Mouse (Mus musculus) fat pad, adult 2 months (tissue): ENCODE results near the gene Irf4.

Source experiments
- DNase-seq: peaks from one replicate; pipeline ENCODE4 v3.0.0-alpha.2; 2011; ENCODE audit warnings: low read depth, low spot score; ENCODE audit errors: extremely low read depth

Gene Irf4

GRCm38 (mm10) chr13:30749021-30749556, at the start of gene Irf4:
TSS of gene Irf4 (plus strand) at chr13:30749226.
- DNase-seq: no peak

GRCm38 (mm10) chr13:30702695-30703094, 46.3 kb upstream of the Irf4 start:
- DNase-seq: no peak

DNA sequence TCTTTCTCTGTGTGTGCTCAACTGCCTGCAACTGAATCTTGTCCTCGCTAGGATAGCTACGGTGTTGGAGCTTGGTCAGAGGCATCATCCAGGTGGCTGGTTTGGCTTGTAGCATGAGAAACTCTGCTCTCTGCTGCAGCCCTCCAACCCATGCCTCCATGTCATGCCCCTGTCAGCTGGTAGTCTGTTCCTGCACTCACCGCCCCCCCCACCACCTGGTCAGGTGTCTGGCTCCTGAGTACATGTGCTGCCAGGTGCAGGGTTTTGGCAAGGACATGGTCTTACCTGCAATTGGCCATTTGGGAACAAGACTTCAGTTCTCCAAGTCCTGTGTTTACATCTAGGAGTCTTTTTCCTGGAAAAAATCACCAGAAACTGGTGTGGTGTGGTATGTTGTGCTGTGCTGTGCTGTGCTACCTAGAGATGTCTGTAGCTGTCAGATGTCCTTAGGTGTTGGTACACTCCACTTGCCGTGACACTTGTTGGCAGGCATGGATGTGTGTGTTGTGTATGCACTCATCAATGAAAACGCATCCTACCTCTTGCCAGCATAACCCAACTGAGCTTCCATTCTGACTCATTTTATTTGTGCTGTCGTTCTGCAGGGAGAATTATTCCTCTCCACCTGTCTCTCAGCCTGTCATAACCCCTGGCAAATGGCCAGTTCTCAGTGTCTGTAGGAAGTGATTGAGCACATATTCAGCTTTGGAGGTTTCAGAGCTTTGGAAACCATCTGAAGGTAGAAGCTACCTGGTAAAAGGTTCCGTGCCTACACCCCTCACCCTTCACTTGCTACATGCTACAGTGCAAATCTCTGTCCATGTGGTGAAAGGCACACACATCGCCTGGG, 44.6 kb upstream of the Irf4 start:
- no peak for DNase-seq

DNA sequence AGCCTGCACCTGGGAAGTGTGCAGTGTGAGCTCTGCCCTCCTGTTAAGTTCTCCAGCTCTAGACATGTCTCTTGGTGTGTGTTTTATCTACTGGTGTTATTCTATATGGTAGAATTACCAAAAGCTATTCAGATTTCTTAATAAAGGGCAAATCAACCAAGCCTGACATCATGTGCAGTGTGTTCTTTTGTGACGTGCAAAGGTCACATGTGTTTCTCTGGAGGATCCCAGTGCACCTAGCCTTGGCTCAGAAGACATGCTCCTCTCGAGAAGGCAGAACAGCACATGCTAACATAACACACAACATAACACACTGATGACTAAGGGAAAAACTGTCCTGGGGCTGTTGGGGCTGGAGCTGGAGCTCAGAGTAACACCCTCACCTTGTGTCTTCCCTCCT, 38.0 kb upstream of the Irf4 start:
- DNase-seq: no peak

GRCm38 (mm10) chr13:30711711-30712110, 37.3 kb upstream of the Irf4 start:
- DNase-seq: no peak

DNA sequence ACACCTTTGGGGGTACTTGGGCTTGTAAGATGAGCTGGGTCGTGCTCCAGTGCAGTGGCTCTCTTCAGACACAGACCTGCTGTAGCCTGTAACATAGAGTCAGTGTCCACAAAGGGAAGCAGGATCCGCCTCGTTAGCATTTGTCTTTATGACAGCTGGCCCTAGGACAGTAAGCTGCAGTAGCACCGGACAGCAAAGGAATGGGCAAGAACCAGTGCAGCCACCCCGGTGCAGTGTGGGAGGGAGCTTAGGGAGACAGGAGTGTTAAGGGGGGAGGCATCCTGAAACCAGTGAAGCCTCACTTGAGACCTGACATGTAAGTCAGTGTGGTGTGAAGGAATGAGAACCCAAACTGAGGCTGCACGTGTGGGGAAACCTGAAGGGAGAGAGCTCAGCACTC, 36.7 kb upstream of the Irf4 start:
- no peak for DNase-seq

GRCm38 (mm10) chr13:30713621-30714020, 35.4 kb upstream of the Irf4 start:
- no peak for DNase-seq

DNA sequence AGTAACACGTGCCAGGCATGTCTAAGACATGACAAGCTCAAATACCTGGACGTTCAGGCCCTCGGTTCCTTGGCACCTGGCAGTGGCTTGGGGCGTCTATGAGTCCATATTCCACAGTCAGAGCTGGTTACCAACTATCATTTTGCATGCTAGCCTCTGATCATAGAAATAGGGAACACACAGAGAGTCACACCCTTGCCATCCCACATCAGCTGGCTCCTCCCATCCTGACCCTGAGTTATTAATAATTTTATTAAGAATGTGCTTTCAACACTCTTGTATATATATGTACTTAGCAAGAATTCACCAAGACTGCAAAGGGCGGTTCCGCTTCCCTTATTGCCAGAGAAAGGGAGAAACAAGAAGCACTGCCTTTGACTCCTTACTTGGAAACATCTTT, 34.5 kb upstream of the Irf4 start:
- DNase-seq: no peak

DNA sequence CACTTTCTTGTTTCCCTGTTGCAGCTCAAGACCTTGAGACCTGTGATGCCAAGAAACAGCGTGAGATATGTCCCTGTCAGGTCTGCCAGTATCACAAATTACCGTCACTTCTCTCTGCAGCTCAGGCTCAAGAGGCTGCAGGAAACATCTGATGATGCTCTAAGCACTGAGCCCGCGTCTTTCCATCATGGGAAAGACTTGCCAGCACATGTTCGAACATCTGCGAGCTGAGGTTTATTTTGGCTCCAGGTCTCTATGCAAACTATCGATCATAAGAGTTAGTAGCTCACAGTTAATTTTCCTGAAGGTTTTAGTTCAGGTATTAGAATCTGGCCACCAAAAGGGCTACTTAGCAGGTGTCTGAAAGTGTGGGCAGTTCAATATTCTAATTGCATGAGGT, 34.0 kb upstream of the Irf4 start:
- no peak for DNase-seq

- no peak for DNase-seq
These were observed 33.5 kb upstream of the Irf4 start for GRCm38 (mm10) chr13:30715573-30715972.

DNA sequence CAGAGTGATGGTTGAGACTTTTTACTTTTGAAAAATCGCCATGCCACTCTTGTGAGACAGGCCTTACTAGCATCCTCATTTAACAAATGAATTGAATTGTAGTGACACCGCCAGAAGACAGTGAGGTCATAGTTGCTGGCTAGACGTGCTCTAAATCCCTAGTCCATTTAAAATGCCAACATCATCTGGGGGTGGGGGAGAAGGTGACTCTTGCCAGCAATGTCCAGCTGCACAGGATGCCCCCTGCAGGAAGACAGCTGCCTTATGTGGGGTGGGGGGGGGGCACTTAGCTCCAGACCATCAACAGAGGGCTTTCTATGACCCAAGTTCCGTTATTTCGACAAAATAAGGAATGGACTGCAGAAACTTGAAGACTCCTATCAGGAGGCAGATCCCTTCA, 32.4 kb upstream of the Irf4 start:
- DNase-seq: no peak

GRCm38 (mm10) chr13:30722601-30723000, 26.4 kb upstream of the Irf4 start:
- no peak for DNase-seq

DNA sequence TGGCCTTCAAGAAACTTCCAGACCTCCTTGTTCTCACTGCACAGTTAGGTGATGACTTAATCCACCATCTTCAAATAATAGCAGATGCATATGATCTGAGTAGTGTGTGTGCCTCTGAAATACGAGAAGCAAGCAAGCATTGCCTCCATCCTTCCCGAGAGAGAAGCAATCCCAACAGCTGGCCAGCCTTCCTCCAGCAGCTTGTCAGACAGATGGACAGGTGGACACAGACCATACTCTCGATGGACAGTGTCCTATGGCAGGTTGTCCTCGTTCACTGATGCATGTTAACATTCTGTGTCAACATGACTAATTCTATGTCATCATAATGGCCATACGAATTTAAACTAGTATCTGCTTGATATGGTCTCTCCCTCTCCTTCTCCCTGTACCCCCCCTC, 25.8 kb upstream of the Irf4 start:
- no peak for DNase-seq

DNA sequence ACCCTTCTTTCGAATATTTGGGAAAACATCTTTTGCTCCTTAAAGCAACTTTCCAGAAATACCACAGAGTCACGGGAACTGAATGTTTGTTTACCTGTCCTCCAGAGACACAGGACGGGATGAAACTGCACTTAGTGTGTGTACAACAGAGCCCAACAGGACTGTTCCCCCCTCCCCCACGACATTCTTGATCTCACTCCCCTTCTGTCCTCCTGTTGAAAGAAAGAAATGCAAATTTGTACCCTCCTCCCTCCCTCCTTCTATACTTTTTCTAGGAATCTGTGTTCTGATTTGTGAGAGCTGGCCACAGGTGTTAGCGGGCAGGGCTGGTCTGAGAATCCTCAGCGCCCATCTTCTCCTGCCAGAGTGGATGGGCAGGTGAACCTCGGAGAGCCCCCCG, 25.2 kb upstream of the Irf4 start:
- DNase-seq: no peak

DNA sequence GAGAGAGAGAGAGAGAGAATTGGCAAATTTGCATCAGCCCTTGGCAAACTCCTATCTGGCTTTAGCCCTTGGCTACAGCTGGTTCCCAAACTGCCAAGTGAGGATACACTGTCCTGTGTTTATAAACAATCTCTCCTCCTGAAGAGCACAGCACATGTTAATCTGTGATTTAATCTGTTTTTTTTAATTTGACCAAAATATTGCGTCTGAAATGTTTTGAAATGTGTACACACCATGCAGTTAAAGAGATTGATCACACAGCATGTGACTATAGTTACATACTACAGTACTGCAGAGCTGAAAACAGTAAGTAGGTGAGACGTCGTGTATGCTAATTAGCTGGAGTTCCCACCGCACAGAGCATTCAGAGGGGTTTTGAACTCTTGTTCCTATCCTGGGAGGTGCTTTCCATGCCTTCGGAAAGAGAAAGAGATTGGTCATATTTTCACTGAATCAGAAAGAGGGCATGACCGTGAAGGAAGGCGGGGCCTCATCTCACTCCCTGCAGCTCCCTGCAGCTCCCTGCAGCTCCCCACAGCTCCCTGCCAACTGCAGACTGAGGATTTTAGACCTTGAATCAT, 24.2 kb upstream of the Irf4 start:
- no peak for DNase-seq

- DNase-seq: no peak
These were observed 22.1 kb upstream of the Irf4 start for GRCm38 (mm10) chr13:30726879-30727278.

GRCm38 (mm10) chr13:30728155-30728554, 20.9 kb upstream of the Irf4 start:
- no peak for DNase-seq

- DNase-seq: no peak
These were observed 19.8 kb upstream of the Irf4 start for GRCm38 (mm10) chr13:30729245-30729644.

DNA sequence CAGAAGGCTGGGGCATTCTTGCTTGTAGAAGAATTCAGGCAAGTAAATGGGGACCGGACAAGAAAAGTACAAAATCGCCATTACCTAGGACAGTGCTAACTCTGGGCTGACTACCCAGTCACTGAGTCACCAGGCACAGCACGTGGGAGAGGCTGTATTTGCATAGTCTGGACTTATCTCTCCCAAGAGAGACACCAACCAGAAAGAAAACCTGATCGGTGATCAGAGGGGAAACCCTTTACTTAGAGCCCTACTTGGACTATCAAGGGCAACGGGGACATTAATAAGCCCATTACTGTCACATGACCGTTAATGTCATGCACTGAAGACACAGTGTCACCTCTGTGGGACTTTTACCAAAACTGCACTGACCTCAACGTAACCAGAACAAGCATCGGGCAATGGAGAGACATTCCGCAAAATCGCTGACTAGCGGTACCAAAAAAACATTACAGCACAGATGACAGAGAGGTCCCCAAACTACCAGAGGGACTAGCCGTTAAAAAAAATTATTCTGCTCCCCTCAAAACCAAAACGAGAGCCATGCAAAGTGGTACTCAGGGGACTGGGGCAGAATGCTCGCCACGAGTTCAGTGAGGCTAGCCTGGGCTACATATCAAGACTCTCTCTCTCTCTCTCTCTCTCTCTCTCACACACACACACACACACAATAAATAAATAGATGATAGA, 18.8 kb upstream of the Irf4 start:
- DNase-seq: no peak

GRCm38 (mm10) chr13:30732709-30733445, 16.1 kb upstream of the Irf4 start:
- DNase-seq: no peak

GRCm38 (mm10) chr13:30736721-30737120, 12.3 kb upstream of the Irf4 start:
- DNase-seq: no peak
